Mouse (Mus musculus): ENCODE measurements around the gene Olfr56. TPM values are rescaled to one million over a fixed set of nuclear protein-coding genes. Genes with fewer than 3 reads are reported as not detected.
"Not testable (repeated sequence)": the region's sequence is repeated elsewhere in the genome, so short reads cannot be mapped to it uniquely, and the experiment has no call there.

The Olfr56 gene
- polyA plus RNA-seq, 1 experiment from 2014 or later: not detected

DNA sequence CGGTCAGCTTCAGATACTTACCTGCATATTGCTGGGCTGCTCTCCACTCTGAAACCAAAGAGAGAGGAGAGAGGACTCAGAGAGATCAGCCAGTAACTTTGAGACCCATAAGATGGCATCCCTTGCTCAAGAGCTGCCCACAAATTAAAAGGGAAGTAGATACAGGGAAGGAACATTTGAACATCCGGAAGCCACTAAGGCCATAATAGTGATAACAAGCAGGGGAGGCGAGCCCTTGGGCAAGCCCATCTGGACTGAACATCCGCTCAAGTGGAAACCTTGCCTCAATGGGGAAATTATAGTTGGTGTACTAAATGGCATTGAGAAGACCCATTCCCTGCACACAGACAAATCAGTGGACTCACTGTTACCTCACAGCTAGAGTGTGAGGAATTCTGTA lies 191.9 kb downstream of the Olfr56 start:
- Histone ChIP-seq H3K9me3 (ENCODE audit: low read depth, low read length) (peaks cover 6% of the 10 kb centered on the region; the same call in 1 of the 2 replicates), H3K27ac (ENCODE audit: low read depth) (no peak overlapping the region), H3K4me1 (ENCODE audit: insufficient read depth) (no peaks in the 10 kb centered on the region), H3K4me2 (no peak overlapping the region), H3K9ac (no peak overlapping the region), H3K36me3 (ENCODE audit: insufficient read depth) (no peaks in the 10 kb centered on the region), H3K27me3 (ENCODE audit: insufficient read depth, low read length) (peaks cover 17% of the 10 kb centered on the region; the same call in 1 of the 2 replicates), H3K4me3 (ENCODE audit: low read depth, low read length) (no peak overlapping the region)
- DNase-seq: no peak
- no peak for TF ChIP-seq CTCF (IDR thresholded peaks at IDR 0.05; ENCODE audit: low read depth)
- WGBS: 87% methylated on average over 4 of the region's 4 CpGs
- ATAC-seq (ENCODE audit: insufficient read depth): no peak

DNA sequence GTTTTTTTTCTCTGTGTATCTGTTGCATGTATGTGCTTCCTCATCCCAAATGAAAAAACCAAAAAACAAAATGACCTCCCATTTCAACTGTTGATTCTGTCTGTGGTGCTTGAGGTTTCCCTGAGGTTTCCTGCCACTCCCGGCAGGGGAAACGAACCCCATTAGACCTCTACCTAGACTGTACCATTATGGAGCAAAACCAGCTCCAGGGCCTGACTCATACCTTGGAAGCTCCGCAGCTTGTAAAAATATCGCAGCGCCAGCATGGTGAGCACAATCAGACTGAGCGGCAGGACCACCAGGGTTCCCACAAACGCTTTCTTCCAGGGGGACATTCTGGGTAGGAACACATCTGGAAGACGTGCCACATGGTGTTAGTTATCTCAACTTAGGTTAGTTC lies 196.7 kb downstream of the Olfr56 start:
- no peaks in the 10 kb centered on the region for H3K9me3 ChIP-seq (ENCODE audit: low read depth, low read length)
- H3K9ac ChIP-seq: no peak overlapping the region
- H3K27me3 ChIP-seq (ENCODE audit: insufficient read depth, low read length): no peaks in the 10 kb centered on the region
- no peaks in the 10 kb centered on the region for H3K36me3 ChIP-seq (ENCODE audit: insufficient read depth)
- WGBS: 84% methylated on average over 8 of the region's 8 CpGs
- ATAC-seq (ENCODE audit: insufficient read depth) (no peak), DNase-seq (no peak)
- H3K4me1 ChIP-seq (ENCODE audit: insufficient read depth): no peaks in the 10 kb centered on the region
- H3K4me3 ChIP-seq (ENCODE audit: low read depth, low read length): no peak overlapping the region
- TF ChIP-seq CTCF (IDR thresholded peaks at IDR 0.05; ENCODE audit: low read depth): no peak
- H3K27ac ChIP-seq (ENCODE audit: low read depth): no peak overlapping the region
- H3K4me2 ChIP-seq: no peak overlapping the region

DNA sequence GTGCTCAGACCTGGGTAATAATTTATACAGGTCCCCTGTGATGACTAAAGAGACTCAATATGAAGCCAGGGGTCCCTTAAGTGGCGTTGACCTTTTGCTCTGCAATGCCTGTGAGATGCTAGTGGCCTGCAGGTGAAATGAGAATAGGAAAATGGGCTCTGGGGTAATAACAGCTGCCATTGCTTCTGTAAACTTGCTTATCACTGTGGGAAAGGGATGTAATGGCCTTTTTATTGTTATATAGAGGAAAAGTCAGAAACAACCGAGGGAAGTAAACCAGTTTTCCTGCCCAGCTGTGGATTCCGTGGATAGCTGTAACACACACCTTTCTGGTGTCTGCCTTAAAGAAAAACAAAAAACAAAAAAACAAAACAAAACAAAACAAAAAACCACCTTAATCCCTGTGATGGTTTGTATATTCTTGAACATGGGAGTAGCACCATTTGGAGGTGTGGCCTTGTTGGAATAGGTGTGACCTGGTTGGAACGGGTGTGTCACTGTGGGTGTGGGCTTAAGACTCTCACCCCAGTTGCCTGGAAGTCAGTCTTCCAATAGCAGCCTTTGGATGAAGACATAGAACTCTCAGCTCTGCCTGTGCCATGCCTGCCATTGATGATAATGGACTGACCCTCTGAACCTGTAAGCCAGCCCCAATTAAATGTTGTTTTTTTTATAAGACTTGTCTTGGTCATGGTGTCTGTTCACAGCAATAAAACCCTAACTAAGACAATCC lies 197.5 kb downstream of the Olfr56 start:
- not testable (repeated sequence) for ATAC-seq (ENCODE audit: insufficient read depth); H3K36me3 ChIP-seq (ENCODE audit: insufficient read depth); DNase-seq; H3K4me3 ChIP-seq (ENCODE audit: low read depth, low read length); H3K9ac ChIP-seq; H3K4me1 ChIP-seq (ENCODE audit: insufficient read depth); H3K27me3 ChIP-seq (ENCODE audit: insufficient read depth, low read length); H3K4me2 ChIP-seq; H3K9me3 ChIP-seq (ENCODE audit: low read depth, low read length); H3K27ac ChIP-seq (ENCODE audit: low read depth)
- WGBS: 70% methylated on average over 4 of the region's 4 CpGs

DNA sequence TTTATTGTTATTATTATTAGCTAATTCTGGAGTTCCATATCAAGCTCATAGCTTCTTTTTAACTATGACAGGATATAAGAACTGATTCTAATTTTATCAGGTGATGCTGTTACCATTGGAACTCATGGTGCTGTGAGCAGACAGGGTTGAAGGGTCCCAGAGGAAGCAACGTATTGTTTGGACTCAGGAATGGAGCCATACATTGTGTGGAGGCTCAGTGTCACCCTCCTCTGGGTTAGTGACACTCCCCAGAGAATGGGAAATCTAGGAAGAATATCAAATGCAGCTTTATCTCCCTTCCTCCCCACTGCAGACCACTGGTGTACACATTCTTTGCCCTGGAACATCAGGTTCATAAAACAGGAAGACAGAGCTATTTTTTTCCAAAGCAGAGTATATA lies 204.5 kb downstream of the Olfr56 start:
- ATAC-seq (ENCODE audit: insufficient read depth) (no peak), DNase-seq (no peak)
- H3K9me3 ChIP-seq (ENCODE audit: low read depth, low read length): no peaks in the 10 kb centered on the region
- H3K27ac ChIP-seq (ENCODE audit: low read depth): no peak overlapping the region
- no peak overlapping the region for H3K4me3 ChIP-seq (ENCODE audit: low read depth, low read length)
- no peaks in the 10 kb centered on the region for H3K27me3 ChIP-seq (ENCODE audit: insufficient read depth, low read length)
- H3K4me1 ChIP-seq (ENCODE audit: insufficient read depth): no peaks in the 10 kb centered on the region
- no peak overlapping the region for H3K9ac ChIP-seq
- no peaks in the 10 kb centered on the region for H3K36me3 ChIP-seq (ENCODE audit: insufficient read depth)
- TF ChIP-seq CTCF (IDR thresholded peaks at IDR 0.05; ENCODE audit: low read depth): no peak
- no peak overlapping the region for H3K4me2 ChIP-seq
- WGBS: 60% methylated on average over 1 of the region's 1 CpGs

Other genes with a start within 250 kb of the Olfr56 start
- gene Rack1, start 178.6 kb upstream of the Olfr56 start, polyA plus RNA-seq (2014; fragmentation: Nextera tagmentation; extraction: Ambion mirVana): 935 and 940 TPM in 2 replicates
- gene Trim41, start 161.5 kb upstream of the Olfr56 start, polyA plus RNA-seq (2014; fragmentation: Nextera tagmentation; extraction: Ambion mirVana): 4.5 and 4.6 TPM in 2 replicates
- 0.55 and 1.4 TPM in 2 replicates for gene Trim7, start 152.7 kb upstream of the Olfr56 start, polyA plus RNA-seq (2014; fragmentation: Nextera tagmentation; extraction: Ambion mirVana)
- 11.3 and 11.8 TPM in 2 replicates for gene Gm12184, start 152.2 kb upstream of the Olfr56 start, polyA plus RNA-seq (2014; fragmentation: Nextera tagmentation; extraction: Ambion mirVana)
- 6.7 and 7.6 TPM in 2 replicates for gene Irgm1, start 107.2 kb upstream of the Olfr56 start, polyA plus RNA-seq (2014; fragmentation: Nextera tagmentation; extraction: Ambion mirVana)
- 0.17 and 0.20 TPM in 2 replicates for gene Gm5431, start 76.7 kb upstream of the Olfr56 start, polyA plus RNA-seq (2014; fragmentation: Nextera tagmentation; extraction: Ambion mirVana)
- gene Psme2b, start 32.7 kb upstream of the Olfr56 start, polyA plus RNA-seq (2014; fragmentation: Nextera tagmentation; extraction: Ambion mirVana): 2.3 TPM in 2 replicates
- gene 9930111J21Rik1, start 509 bp downstream of the Olfr56 start, polyA plus RNA-seq (2014; fragmentation: Nextera tagmentation; extraction: Ambion mirVana): 0.72 and 1.0 TPM in 2 replicates
- not detected in 2 replicates for gene Gm12185, start 13.3 kb downstream of the Olfr56 start, polyA plus RNA-seq (2014; fragmentation: Nextera tagmentation; extraction: Ambion mirVana)
- 0.28 TPM in 1 of 2 replicates, not detected in the other for gene Tgtp1, start 15.3 kb downstream of the Olfr56 start, polyA plus RNA-seq (2014; fragmentation: Nextera tagmentation; extraction: Ambion mirVana)
- gene 9930111J21Rik2, start 72.4 kb downstream of the Olfr56 start, polyA plus RNA-seq (2014; fragmentation: Nextera tagmentation; extraction: Ambion mirVana): 0.38 and 0.79 TPM in 2 replicates
- 0.09 and 0.16 TPM in 2 replicates for gene Tgtp2, start 85.3 kb downstream of the Olfr56 start, polyA plus RNA-seq (2014; fragmentation: Nextera tagmentation; extraction: Ambion mirVana)
- 1.2 and 1.8 TPM in 2 replicates for gene Ifi47, start 97.7 kb downstream of the Olfr56 start, polyA plus RNA-seq (2014; fragmentation: Nextera tagmentation; extraction: Ambion mirVana)
- not detected in 2 replicates for gene Olfr1396, start 136.0 kb downstream of the Olfr56 start, polyA plus RNA-seq (2014; fragmentation: Nextera tagmentation; extraction: Ambion mirVana)
- gene Olfr1395, start 163.4 kb downstream of the Olfr56 start, polyA plus RNA-seq (2014; fragmentation: Nextera tagmentation; extraction: Ambion mirVana): not detected in 2 replicates
- not detected in 2 replicates for gene Olfr1394, start 175.5 kb downstream of the Olfr56 start, polyA plus RNA-seq (2014; fragmentation: Nextera tagmentation; extraction: Ambion mirVana)
- 0.89 and 1.1 TPM in 2 replicates for gene Btnl9, start 208.3 kb downstream of the Olfr56 start, polyA plus RNA-seq (2014; fragmentation: Nextera tagmentation; extraction: Ambion mirVana)
- 42.0 and 42.8 TPM in 2 replicates for gene Zfp62, start 224.4 kb downstream of the Olfr56 start, polyA plus RNA-seq (2014; fragmentation: Nextera tagmentation; extraction: Ambion mirVana)